Mouse (Mus musculus) embryo, embryonic 11.5 days (tissue): ENCODE data around the gene Sox11.

Source experiments
- DNase-seq: peaks from one replicate; pipeline ENCODE4 v3.0.0-alpha.2; 2012; ENCODE audit warnings: low read depth, low spot score

Gene Sox11

DNA sequence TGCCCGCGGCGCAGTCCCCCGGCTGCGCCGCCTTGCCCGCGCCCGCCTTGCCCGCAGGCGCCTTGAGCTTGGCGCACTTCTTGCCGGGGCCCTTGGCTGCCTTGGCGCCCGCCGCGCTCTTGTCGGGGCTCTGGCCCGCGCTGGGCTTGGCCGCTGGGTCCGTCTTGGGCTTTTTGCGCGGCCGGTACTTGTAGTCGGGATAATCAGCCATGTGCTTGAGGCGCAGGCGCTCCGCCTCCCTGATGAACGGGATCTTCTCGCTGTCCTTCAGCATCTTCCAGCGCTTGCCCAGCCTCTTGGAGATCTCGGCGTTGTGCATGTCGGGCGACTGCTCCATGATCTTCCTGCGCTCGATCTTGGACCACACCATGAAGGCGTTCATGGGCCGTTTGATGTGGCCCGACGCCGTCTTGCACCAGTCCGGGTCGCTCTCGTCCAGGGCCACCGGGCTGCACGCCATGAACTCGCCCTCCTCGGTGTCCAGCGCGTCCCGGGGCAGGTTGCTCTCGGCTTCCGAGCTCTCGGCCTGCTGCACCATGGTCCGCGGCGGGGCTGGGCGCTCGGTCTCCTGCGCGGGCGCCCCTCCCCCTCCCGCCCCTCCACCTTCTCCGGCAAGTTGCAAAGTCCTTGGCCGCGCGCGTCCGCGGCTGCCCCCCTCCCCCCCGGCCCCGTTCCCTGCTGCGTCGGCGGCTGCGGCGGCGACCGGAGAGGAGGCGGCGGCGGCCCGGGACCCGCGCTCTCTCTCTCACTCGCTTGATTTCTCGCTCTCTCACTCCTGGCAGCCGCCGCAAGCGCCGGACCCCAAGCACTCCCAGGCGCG is at the start of gene Sox11:
Sox11 (minus strand) TSS at position 704 of the 820 bp plus-strand sequence.
- peak; percentile 51 for DNase-seq

- DNase-seq: peak; percentile 16
Observed at GRCm38 (mm10) chr12:27391652-27392305, 49.4 kb upstream of the Sox11 start.

GRCm38 (mm10) chr12:27390439-27390838 is 48.1 kb upstream of the Sox11 start:
- no peak for DNase-seq

DNA sequence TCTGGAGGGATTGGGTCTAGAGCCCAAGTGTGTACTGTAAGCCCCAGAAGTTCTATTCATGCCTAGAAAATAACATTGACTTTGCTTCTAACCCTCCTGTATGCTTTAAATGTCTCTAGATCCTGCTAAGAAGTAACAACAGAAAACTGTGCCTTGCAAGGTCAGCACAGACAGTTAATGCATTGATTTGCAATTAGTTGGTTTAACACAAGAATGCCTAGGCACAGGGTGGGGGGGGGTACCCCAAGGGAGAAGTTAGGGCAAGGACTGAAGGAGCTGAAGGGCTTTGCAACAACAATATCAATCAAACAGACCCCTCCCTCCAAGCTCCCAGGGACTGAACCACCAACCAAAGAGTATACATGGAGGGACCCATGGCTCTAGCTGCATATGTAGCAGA is 47.1 kb upstream of the Sox11 start:
- no peak for DNase-seq

GRCm38 (mm10) chr12:27372505-27372904 is 30.1 kb upstream of the Sox11 start:
- DNase-seq: no peak

- no peak for DNase-seq
Observed at GRCm38 (mm10) chr12:27370756-27371155, 28.4 kb upstream of the Sox11 start.

- no peak for DNase-seq
Observed at GRCm38 (mm10) chr12:27367476-27367875, 25.1 kb upstream of the Sox11 start.

GRCm38 (mm10) chr12:27363840-27364640 is 21.7 kb upstream of the Sox11 start:
- DNase-seq: no peak

DNA sequence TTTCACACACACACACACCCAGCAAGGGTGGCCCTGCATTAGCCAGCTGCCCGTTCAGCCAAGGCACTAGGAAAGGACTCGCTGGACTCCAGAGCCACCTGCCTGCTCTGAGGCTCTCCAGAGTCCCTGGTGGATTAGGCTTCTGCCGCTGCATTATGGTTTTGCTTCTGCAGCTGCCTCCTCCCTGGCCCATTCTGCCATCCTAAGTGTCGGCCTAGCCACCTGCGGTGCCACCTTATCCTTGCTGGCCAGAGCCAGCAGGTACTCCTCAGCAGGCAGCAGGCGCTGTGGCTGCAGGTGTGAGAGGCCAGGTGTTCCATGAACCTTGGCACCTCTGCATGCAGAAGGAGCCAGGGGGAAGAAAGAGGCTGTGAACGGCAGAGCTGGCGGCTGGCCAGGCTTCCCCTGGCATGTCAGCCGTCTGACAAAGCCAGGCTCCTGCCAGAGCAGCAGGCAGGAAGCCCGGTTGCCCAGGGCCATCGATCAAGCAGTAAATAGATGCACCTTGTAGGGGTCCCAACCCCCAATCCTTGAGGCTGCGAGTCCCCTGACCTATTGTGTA is 14.8 kb upstream of the Sox11 start:
- DNase-seq: no peak

DNA sequence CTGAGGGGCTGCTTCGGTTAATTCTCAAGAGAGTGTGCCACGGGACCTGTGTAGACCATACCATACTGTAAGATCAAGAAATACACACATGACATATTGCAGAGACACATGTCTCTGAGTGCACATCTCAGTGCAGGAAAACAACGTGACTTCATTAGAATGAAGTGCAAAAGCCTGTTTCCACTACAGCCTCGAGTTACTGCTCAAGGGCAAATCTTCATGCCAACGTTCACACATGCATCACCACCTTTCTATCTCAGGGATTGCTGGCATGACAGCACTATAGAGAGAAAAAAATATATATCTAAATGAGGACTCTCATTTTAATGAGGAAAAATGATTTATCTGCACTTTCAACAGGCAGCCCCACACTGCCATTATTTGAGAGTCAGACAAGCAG is 14.2 kb upstream of the Sox11 start:
- no peak for DNase-seq

GRCm38 (mm10) chr12:27343606-27344410 is 1.4 kb upstream of the Sox11 start:
- no peak for DNase-seq

DNA sequence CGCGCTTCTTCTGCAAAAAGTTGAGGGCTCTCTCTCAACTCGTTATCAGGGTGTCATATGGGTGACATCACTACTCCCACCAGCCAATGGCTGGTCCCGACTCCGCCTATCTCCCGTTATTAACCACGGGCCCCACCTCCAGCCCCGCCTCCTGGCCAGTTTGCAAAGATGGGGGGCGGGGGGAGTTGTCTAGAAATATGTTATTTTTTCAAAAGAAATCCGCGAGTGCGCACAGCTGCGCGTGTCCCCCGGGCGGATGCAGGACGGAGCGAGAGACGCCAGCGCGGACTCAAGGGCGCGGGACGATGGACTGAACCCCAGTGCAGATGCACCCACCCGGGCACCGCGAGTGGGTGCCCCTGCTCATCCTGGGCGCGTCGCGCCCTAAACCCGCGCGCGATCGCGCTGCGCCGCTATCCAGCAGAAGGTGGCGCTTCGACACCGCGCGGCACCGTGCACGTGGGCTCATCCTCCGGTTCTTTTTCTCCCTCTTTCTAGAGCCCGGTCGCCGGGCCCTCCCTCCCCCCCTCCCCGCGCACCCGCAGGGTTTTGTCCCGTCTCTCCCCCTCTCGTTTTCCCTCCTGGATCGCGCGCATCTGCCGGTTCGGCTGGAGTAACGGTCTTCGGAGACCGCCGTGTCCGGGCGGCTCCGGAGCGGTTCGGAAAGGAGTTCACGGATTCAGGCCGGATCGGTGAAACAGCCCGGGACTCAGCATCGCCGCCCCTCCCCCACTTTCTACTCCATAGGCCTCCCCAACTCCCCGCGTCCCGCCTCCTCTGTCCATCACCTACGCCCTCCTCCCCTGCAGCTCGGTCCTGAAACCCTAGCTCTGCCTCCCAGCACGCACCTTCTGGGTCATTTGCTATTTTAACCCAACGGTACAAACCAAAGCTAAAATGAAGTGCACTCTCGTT is 574 bp upstream of the Sox11 start:
- peak; percentile 95 for DNase-seq

- DNase-seq: no peak
Observed at GRCm38 (mm10) chr12:27341130-27341870, 1.1 kb downstream of the Sox11 start.

GRCm38 (mm10) chr12:27340451-27341035 is 1.8 kb downstream of the Sox11 start:
- DNase-seq: no peak

GRCm38 (mm10) chr12:27339171-27339751 is 3.1 kb downstream of the Sox11 start:
- DNase-seq: no peak

DNA sequence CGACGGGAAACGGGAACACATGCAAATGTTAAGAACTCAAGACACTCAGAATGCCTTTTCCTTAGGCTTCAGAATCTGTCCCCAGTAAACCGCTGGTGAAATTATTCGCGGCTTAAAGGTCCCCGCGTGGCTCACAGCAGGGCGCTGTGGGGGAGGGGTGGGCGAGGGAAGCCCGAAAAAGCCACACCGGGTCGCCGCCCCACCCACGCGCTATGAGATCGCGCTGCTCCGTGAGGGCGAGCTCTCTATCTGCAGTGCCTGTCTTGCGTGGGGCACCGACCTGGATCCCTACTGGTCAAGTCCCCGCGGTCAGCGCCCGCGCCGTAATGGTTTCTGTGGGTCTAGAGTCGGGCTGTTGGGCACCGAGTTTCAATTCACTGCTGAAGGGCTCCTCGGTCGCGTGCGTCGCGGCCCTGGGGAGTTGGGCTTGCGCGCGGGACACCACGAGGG is 3.6 kb downstream of the Sox11 start:
- no peak for DNase-seq

DNA sequence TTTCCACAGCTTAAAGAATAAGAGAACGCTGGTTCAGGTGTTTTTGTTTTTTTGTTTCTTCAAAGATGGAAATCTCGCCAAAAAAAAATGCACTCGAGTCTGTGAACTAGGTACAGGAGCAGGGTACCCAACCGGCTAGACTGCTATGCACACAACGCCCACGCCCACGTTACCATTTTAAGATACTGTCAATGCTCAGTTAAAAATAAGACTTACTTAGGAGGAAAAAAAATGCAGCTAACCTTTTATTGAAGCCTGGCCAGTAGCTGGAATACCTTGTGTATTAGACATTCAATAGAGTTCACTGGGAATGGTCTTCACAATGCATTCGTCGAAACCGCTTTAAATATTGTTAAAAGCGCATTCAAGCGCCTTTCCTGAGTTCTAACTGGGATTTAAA is 4.3 kb downstream of the Sox11 start:
- no peak for DNase-seq

GRCm38 (mm10) chr12:27337482-27337881 is 4.9 kb downstream of the Sox11 start:
- no peak for DNase-seq
